Mouse (Mus musculus) CH12.LX (cell line): ENCODE data around the gene Tusc2.

ENCODE experiments used
- CTCF ChIP-seq, 2 experiments: IDR thresholded peaks in 1 of 2; conservative IDR thresholded peaks in 1 of 2; 2 replicates each; pipeline ENCODE4 v1.5.1; 2011 to 2012; ENCODE audit warnings: low read depth in 2 of 2, low read length in 2 of 2, improper control_type of control experiment in 1 of 2, inconsistent platforms in 1 of 2, mild to moderate bottlenecking in 1 of 2, moderate library complexity in 1 of 2
- EP300 ChIP-seq: IDR thresholded peaks from 2 replicates; pipeline ENCODE4 v1.6.1; 2011; ENCODE audit warnings: low read length, improper control_type of control experiment
- MAFK ChIP-seq: IDR thresholded peaks from 2 replicates; pipeline ENCODE4 v1.6.1; 2011; ENCODE audit warnings: low read length, improper control_type of control experiment; ENCODE audit not compliant: insufficient replicate concordance
- POLR2A ChIP-seq: IDR thresholded peaks from 2 replicates; pipeline ENCODE4 v1.6.1; 2011; ENCODE audit warnings: low read depth, mild to moderate bottlenecking, improper control_type of control experiment, low read length
- RCOR1 ChIP-seq: conservative IDR thresholded peaks from 2 replicates; pipeline ENCODE4 v1.6.1; 2012; ENCODE audit warnings: low read depth, mild to moderate bottlenecking, inconsistent platforms, low read length, improper control_type of control experiment
- SMC3 ChIP-seq: IDR thresholded peaks from 2 replicates; pipeline ENCODE4 v1.6.1; 2011; ENCODE audit warnings: low read depth, low read length, improper control_type of control experiment
- TBP ChIP-seq: conservative IDR thresholded peaks from 2 replicates; pipeline ENCODE4 v1.6.1; 2011; ENCODE audit warnings: low read depth, low read length, improper control_type of control experiment

DNA sequence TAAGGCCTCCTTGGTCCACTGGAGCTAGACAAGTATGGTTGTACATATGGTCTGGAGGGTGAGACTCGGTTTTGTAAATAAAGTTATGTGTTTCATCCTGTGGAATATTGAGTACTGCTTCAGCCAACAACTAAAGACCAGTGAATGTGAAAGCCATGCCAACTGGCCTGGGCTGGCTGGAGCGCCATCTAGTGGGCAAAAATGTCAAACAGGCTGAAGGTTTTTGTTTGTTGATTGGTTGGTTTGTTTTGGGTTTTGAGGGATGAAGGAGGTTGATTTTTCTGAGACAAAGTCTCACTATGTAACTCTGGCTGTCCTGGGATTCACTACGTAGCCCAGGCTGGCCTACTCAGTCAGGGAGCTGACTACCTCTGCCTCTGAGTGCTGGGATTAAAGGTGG, 17.5 kb upstream of the Tusc2 start:
- no peak for TF ChIP-seq RCOR1
- TF ChIP-seq POLR2A = no peak
- TF ChIP-seq EP300 = no peak
- TF ChIP-seq CTCF (conservative IDR thresholded peaks at IDR 0.05 in 1 of 2, IDR thresholded peaks at IDR 0.05 in 1 of 2; ENCODE audit: low read depth in 2 of 2, low read length in 2 of 2) = peak; percentile 82 to 91
- TF ChIP-seq MAFK = no peak
- no peak for TF ChIP-seq TBP
- peak; percentile 45; the same call in 1 of the 2 replicates for TF ChIP-seq SMC3
